Mouse (Mus musculus) pancreas, adult 10 weeks (tissue): ENCODE data around the gene Olfr449. TPM values are rescaled to one million over a fixed set of nuclear protein-coding genes. Genes with fewer than 3 reads are reported as not detected.

ENCODE experiments used
- polyA plus RNA-seq: library from polyadenylated mRNA; stranded (reverse); fragments of 350-450 nt; fragmentation: Illumina TruSeq; extraction: RNeasy Lipid Tissue Mini Kit (QIAGEN cat#74804); gene quantifications from one replicate; pipeline ENCODE4 v1.2.3, GENCODE M21; 2015; ENCODE audit warnings: low read depth, low replicate concordance; ENCODE audit not compliant: insufficient read depth

Olfr449 gene
- not detected for polyA plus RNA-seq

GRCm38 (mm10) chr6:42834084-42834483 is at the start of gene Olfr449:
Gene Olfr449, plus strand, starts transcription at chr6:42834384.

GRCm38 (mm10) chr6:42784793-42785192 is 49.4 kb upstream of the Olfr449 start, which contains the start of gene Olfr452:
Gene Olfr452, plus strand, starts transcription at chr6:42785093.

GRCm38 (mm10) chr6:42811639-42812038 is 22.5 kb upstream of the Olfr449 start, which contains the start of gene Olfr450:
Gene Olfr450, plus strand, starts transcription at chr6:42811939.

Other genes with a start within 250 kb of the Olfr449 start
- gene Tcaf3, start 236.7 kb upstream of the Olfr449 start, polyA plus RNA-seq = not detected
- 1.8 TPM for gene Tcaf2, start 189.1 kb upstream of the Olfr449 start, polyA plus RNA-seq
- gene Tcaf1, start 124.3 kb upstream of the Olfr449 start, polyA plus RNA-seq = 4.2 TPM
- not detected for gene Olfr453, start 95.0 kb upstream of the Olfr449 start, polyA plus RNA-seq
- not detected for gene Olfr38, start 78.0 kb upstream of the Olfr449 start, polyA plus RNA-seq
- gene Olfr452, start 49.3 kb upstream of the Olfr449 start, polyA plus RNA-seq = not detected
- gene Olfr450, start 22.4 kb upstream of the Olfr449 start, polyA plus RNA-seq = not detected
- gene Olfr448, start 56.1 kb downstream of the Olfr449 start, polyA plus RNA-seq = not detected
- not detected for gene Olfr447, start 74.5 kb downstream of the Olfr449 start, polyA plus RNA-seq
- not detected for gene Olfr446, start 87.0 kb downstream of the Olfr449 start, polyA plus RNA-seq
- gene Olfr444, start 114.7 kb downstream of the Olfr449 start, polyA plus RNA-seq = not detected